Mouse (Mus musculus): ENCODE measurements around the gene Mdh2. TPM values are rescaled to one million over a fixed set of nuclear protein-coding genes. Genes with fewer than 3 reads are reported as not detected.

Mdh2 gene
- polyA plus RNA-seq, 1 experiment from 2014 or later: 416 TPM

DNA sequence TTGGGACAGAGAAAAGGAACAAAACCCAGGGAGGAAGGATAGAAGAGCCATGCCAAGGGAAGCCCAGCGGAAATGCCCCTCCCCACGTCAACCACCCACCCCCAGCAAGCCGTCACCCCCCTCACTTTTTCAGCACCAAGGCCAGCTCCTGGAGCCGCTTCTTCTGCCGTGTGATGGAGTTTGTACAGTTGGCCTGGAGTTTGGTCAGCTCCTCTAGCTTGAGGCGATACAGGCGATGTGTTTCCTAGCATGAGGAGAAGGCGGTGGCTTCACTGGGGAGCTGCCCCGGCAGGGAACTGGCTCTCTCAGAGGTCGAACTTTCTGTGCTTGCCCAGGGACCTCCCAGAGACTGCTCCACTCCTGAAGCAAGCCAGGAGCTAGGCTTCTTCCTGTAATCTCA lies 36.1 kb upstream of the Mdh2 start:
- ATAC-seq (ENCODE audit: low read depth) (no peak), DNase-seq (no peak)
- Histone ChIP-seq H3K27ac (no peak overlapping the region), H3K4me3 (replicated peaks) (no peak overlapping the region), H3K27me3 (no peaks in the 10 kb centered on the region), H3K4me1 (replicated peaks) (peaks cover 23% of the 10 kb centered on the region), H3K4me2 (no peak overlapping the region), H3K36me3 (no peaks in the 10 kb centered on the region), H3K9me3 (replicated peaks) (no peaks in the 10 kb centered on the region), H3K9ac (no peak overlapping the region)
- 52% methylated on average over 10 of the region's 10 CpGs for WGBS (ENCODE audit: insufficient replicate concordance)

DNA sequence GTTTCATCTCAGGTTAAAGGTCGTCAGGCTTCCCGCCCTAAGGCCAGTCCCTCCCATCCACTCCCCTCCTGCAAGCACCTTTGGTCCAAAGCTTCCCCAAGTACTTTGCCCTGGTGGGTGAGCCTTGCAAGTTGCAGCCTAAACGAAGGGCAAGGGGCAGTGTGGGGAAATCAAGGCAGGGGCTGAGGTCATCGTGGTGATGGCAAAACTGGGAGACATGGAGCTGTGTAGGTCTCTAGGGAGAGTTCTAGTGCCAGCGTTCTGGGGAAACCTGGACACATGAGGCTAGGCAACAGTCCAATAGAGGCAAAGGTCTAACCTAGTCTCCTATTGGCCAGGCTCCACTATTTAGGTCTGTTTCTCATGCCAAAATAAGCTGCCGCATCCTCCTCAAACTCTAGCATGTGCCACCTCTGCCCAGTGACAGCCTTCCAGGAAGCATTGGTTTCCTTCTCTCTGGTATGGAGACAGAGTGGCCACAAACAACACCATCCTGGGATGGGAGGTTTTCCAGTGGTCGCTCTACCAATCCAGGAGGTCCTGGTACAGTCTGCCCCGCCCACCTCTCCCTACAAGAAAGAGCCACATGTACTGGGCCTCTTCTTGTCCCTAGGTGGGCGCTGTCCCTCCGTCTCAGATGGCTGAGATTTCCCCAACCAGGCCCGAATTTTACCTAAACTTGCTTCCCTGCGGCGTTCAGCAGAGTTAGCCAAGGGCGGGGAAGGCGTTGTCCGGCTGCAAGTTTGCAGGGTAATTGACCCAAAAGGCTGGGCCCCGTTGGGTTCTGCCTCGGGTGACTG lies 35.1 kb upstream of the Mdh2 start:
- no peak overlapping the region for H3K27ac ChIP-seq
- WGBS (ENCODE audit: insufficient replicate concordance): 23% methylated on average over 18 of the region's 18 CpGs
- peak overlapping the region; percentile 74 for H3K4me3 ChIP-seq (replicated peaks)
- H3K4me2 ChIP-seq: peak overlapping the region; percentile 98
- peak overlapping the region; percentile 75 for H3K9ac ChIP-seq
- no peak for ATAC-seq (ENCODE audit: low read depth)
- no peaks in the 10 kb centered on the region for H3K27me3 ChIP-seq
- no peaks in the 10 kb centered on the region; the same call in 1 of the 2 replicates for H3K9me3 ChIP-seq (replicated peaks)
- H3K36me3 ChIP-seq: no peaks in the 10 kb centered on the region
- peaks cover 23% of the 10 kb centered on the region for H3K4me1 ChIP-seq (replicated peaks)
- DNase-seq: no peak

- Histone ChIP-seq H3K9me3 (replicated peaks) (no peaks in the 10 kb centered on the region; the same call in 1 of the 2 replicates), H3K4me1 (replicated peaks) (peaks cover 23% of the 10 kb centered on the region), H3K27me3 (no peaks in the 10 kb centered on the region), H3K4me3 (replicated peaks) (peak within 1 kb of the TSS; percentile 74), H3K4me2 (peak within 1 kb of the TSS; percentile 98), H3K27ac (no peak within 1 kb of the TSS), H3K36me3 (no peaks in the 10 kb centered on the region), H3K9ac (peak within 1 kb of the TSS; percentile 75)
- DNase-seq: peak; percentile 95
- 1% methylated on average over 60 of the region's 60 CpGs for WGBS (ENCODE audit: insufficient replicate concordance)
- peak; percentile 92 for ATAC-seq (ENCODE audit: low read depth)
Observed at GRCm38 (mm10) chr5:135743741-135744609, 34.3 kb upstream of the Mdh2 start, which contains the start of gene Tmem120a. Tmem120a (minus strand) TSS chr5:135744448.

- no peak overlapping the region for H3K27ac ChIP-seq
- H3K9ac ChIP-seq: peak overlapping the region; percentile 55
- H3K4me2 ChIP-seq: peak overlapping the region; percentile 98
- H3K27me3 ChIP-seq: no peaks in the 10 kb centered on the region
- H3K36me3 ChIP-seq: no peaks in the 10 kb centered on the region
- peaks cover 23% of the 10 kb centered on the region for H3K4me1 ChIP-seq (replicated peaks)
- 32% methylated on average over 12 of the region's 12 CpGs for WGBS (ENCODE audit: insufficient replicate concordance)
- H3K4me3 ChIP-seq (replicated peaks): peak overlapping the region; percentile 74
- H3K9me3 ChIP-seq (replicated peaks): no peaks in the 10 kb centered on the region; the same call in 1 of the 2 replicates
- DNase-seq (no peak), ATAC-seq (ENCODE audit: low read depth) (no peak)
Observed at GRCm38 (mm10) chr5:135744742-135745141, 33.5 kb upstream of the Mdh2 start.

GRCm38 (mm10) chr5:135751041-135751440 lies 27.2 kb upstream of the Mdh2 start:
- H3K36me3 ChIP-seq: no peaks in the 10 kb centered on the region
- 68% methylated on average over 1 of the region's 1 CpGs for WGBS (ENCODE audit: insufficient replicate concordance)
- no peak overlapping the region for H3K4me2 ChIP-seq
- no peak overlapping the region for H3K27ac ChIP-seq
- H3K4me1 ChIP-seq (replicated peaks): no peaks in the 10 kb centered on the region
- no peak for ATAC-seq (ENCODE audit: low read depth)
- no peak overlapping the region for H3K4me3 ChIP-seq (replicated peaks)
- DNase-seq: no peak
- H3K9me3 ChIP-seq (replicated peaks): no peaks in the 10 kb centered on the region; the same call in 1 of the 2 replicates
- no peaks in the 10 kb centered on the region for H3K27me3 ChIP-seq
- H3K9ac ChIP-seq: no peak overlapping the region

DNA sequence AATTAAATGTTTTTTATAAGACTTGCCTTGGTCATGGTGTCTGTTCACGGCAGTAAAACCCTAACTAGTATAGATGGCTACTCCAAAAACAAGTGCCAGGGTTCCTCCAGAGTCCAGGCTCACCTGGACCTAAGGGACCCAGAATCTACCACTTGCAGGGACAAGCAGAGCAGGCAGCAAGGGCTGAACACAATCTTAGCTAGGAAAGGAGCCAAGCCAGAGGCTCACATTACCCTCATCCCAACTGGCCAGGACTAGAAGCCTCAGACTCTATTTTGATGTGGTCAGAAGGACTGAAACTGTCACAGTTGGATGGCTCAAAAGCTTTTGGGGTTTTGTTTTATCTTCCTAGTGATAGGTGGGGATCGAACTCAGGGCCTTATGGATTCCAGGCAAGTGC lies 26.7 kb upstream of the Mdh2 start:
- H3K4me3 ChIP-seq (replicated peaks): no peak overlapping the region
- H3K9ac ChIP-seq: no peak overlapping the region
- DNase-seq (no peak), ATAC-seq (ENCODE audit: low read depth) (no peak)
- H3K27ac ChIP-seq: no peak overlapping the region
- no peaks in the 10 kb centered on the region; the same call in 1 of the 2 replicates for H3K9me3 ChIP-seq (replicated peaks)
- H3K4me2 ChIP-seq: no peak overlapping the region
- H3K27me3 ChIP-seq: no peaks in the 10 kb centered on the region
- WGBS (ENCODE audit: insufficient replicate concordance): 52% methylated on average over 2 of the region's 2 CpGs
- no peaks in the 10 kb centered on the region for H3K36me3 ChIP-seq
- H3K4me1 ChIP-seq (replicated peaks): no peaks in the 10 kb centered on the region

DNA sequence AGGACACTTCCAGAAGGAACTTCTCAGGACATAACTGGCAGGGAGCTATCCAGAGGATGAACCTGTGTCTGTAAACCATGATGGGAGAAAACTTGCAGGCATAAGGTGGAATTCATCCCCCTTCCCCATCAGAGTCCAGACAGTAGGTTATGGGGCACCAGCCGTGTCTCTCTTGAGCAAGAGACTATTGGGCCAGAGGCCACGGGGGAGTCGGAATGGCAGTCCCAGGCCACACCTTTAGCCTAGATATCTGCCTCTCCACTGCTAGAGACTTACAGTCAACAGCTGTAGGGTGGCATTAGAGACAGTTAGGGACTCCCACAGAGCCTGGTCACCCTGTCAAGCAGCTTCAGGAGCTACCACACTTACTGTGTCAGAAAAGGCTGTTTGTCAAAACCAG lies 16.4 kb upstream of the Mdh2 start:
- DNase-seq (no peak), ATAC-seq (ENCODE audit: low read depth) (no peak)
- Histone ChIP-seq H3K27ac (no peak overlapping the region), H3K4me1 (replicated peaks) (no peaks in the 10 kb centered on the region), H3K4me3 (replicated peaks) (no peak overlapping the region), H3K4me2 (no peak overlapping the region), H3K9ac (no peak overlapping the region), H3K9me3 (replicated peaks) (no peaks in the 10 kb centered on the region), H3K27me3 (no peaks in the 10 kb centered on the region), H3K36me3 (no peaks in the 10 kb centered on the region)
- 60% methylated on average over 3 of the region's 3 CpGs for WGBS (ENCODE audit: insufficient replicate concordance)

DNA sequence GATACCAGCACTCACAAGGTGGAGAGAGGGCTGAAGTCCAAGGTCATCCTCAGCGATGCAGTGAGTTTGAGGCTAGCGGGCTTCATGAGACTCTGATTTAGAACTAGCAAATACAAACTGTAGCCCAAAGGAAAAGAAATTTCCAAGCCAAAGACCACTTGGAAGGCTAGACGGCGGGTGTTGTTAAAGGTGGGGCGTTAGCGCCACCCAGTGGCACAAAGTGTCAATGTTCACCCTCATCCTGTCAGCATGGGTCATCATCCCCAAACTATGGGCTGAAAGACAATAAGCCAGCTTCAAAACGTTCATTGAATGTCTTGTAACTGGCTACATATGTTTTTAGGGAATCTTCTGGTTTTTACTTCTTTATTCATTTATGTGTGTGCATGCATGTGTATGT lies 14.8 kb upstream of the Mdh2 start:
- no peaks in the 10 kb centered on the region for H3K36me3 ChIP-seq
- DNase-seq: peak; percentile 32
- H3K9me3 ChIP-seq (replicated peaks): no peaks in the 10 kb centered on the region
- no peak overlapping the region for H3K27ac ChIP-seq
- no peaks in the 10 kb centered on the region for H3K4me1 ChIP-seq (replicated peaks)
- no peaks in the 10 kb centered on the region for H3K27me3 ChIP-seq
- no peak for ATAC-seq (ENCODE audit: low read depth)
- H3K9ac ChIP-seq: no peak overlapping the region
- WGBS (ENCODE audit: insufficient replicate concordance): 4% methylated on average over 7 of the region's 7 CpGs
- no peak overlapping the region for H3K4me3 ChIP-seq (replicated peaks)
- no peak overlapping the region for H3K4me2 ChIP-seq

DNA sequence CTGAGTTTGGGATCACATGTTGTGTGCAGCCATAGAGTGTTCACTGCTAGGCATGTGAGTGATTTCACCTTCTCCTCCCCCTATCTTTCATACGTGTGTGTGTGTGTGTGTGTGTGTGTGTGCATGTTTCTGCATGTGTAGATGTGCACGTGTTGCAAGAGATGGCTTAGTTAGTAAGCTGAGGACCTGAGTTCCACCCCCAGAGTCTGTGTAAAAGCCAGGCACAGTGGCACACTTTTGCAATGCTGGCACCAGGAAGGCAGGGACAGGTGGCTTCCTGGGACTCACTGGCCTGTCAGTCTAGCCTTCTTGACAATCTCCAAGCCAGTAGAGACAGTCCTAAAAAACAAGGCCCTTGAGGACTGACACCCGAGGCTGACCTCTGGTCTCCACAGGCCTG lies 13.3 kb upstream of the Mdh2 start:
- Histone ChIP-seq H3K4me3 (replicated peaks) (no peak overlapping the region), H3K4me1 (replicated peaks) (no peaks in the 10 kb centered on the region), H3K36me3 (no peaks in the 10 kb centered on the region), H3K27me3 (no peaks in the 10 kb centered on the region), H3K4me2 (no peak overlapping the region), H3K9ac (no peak overlapping the region), H3K9me3 (replicated peaks) (no peaks in the 10 kb centered on the region), H3K27ac (no peak overlapping the region)
- DNase-seq: no peak
- no peak for ATAC-seq (ENCODE audit: low read depth)
- 54% methylated on average over 3 of the region's 3 CpGs for WGBS (ENCODE audit: insufficient replicate concordance)

- ATAC-seq (ENCODE audit: low read depth): no peak
- H3K4me2 ChIP-seq: no peak overlapping the region
- WGBS (ENCODE audit: insufficient replicate concordance): 14% methylated on average over 3 of the region's 3 CpGs
Observed at GRCm38 (mm10) chr5:135772519-135772918, 5.8 kb upstream of the Mdh2 start.

DNA sequence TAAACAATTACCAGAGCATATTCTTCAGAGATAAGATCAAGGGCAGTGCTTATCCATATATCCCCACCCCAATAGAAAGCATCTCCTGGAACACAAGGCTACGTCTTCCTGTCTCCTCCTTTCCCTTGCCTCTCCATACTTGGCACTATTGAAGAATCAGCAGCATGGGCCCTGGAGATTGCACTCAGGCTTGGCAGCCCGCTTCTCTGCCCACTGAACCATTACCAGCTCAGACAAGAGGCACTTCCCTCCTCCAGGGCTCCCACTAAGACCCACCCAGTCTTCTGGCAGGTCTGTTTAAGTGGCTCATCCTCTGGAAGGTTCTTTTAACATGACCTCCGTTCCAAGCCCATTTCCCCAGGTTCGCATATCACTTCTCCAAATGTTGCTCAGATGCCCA lies 1.7 kb upstream of the Mdh2 start:
- no peaks in the 10 kb centered on the region for H3K9me3 ChIP-seq (replicated peaks)

More at GRCm38 (mm10) chr5:135772519-135772918, 5.8 kb upstream of the Mdh2 start:
- Histone ChIP-seq H3K9ac (no peak overlapping the region), H3K27ac (no peak overlapping the region), H3K27me3 (no peaks in the 10 kb centered on the region), H3K36me3 (no peaks in the 10 kb centered on the region), H3K9me3 (replicated peaks) (no peaks in the 10 kb centered on the region), H3K4me1 (replicated peaks) (peaks cover 13% of the 10 kb centered on the region), H3K4me3 (replicated peaks) (no peak overlapping the region)
- no peak for DNase-seq

More for the DNA sequence above, 1.7 kb upstream of the Mdh2 start:
- no peak overlapping the region for H3K4me2 ChIP-seq
- H3K27ac ChIP-seq: no peak overlapping the region
- no peaks in the 10 kb centered on the region for H3K27me3 ChIP-seq
- H3K4me3 ChIP-seq (replicated peaks): no peak overlapping the region
- H3K9ac ChIP-seq: no peak overlapping the region
- peaks cover 10% of the 10 kb centered on the region for H3K36me3 ChIP-seq
- no peak for ATAC-seq (ENCODE audit: low read depth)
- WGBS (ENCODE audit: insufficient replicate concordance): 79% methylated on average over 4 of the region's 4 CpGs
- peaks cover 42% of the 10 kb centered on the region for H3K4me1 ChIP-seq (replicated peaks)
- no peak for DNase-seq

All from liver, embryonic 13.5 days (tissue).